Mouse (Mus musculus): Measurements from ENCODE around the gene Brinp1.
A peak's percentile ranks its signal among the peaks of the same experiment; 100 is the strongest.

The Brinp1 gene

DNA sequence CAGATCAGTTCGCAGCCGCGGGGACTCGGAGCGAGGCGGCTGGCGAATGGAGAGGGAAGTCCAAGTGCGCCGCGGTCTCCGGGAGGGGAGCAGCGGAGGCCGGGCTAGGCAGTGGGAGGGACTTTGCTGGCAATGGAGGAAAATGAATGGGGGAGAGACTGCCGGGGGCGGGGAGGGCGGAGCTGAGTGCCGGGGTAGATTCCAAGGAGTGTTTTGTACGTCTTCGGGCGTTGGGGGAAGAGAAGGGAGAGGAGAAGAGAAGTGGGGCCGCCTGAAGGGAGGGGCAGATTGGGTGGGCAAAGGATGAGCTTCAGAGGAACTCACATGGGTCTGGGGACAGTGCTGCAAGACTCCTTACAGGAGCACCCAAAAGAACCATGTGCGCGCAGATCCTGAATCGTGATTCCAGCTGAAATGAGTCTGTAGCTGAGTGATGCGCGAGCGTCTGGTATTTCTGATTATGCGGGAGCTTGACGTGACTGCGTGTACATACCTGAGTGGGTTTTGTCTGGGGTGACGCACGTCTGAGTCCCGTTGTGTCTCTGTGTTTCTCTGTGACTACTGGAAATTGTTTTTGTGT, at the start of gene Brinp1:
Brinp1 (minus strand) TSS at position 76 of the 580 bp plus-strand sequence.
- peak; percentile 34 to 67 for DNase-seq (ENCODE audit: inconsistent age in 2 of 2, low spot score in 1 of 2)

DNA sequence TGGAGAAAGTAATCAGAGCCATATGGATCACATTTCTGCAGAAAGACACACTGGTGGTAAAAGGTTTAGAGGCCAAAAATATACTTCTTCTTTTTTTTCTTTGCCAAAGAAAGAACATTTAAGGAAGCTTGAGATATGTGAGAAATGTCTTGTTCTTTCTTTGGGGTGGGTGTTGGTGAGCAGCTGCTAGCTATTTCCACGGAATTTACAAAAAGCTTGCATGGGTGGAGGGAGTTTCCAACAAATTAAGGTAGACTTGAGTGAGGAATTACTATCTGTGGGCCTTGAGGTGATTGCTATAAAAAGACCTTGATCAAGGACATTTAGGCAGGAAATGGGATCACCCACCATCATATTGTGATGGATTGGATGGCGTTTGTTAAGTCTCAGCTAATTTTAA, 3.1 kb upstream of the Brinp1 start:
- DNase-seq (ENCODE audit: inconsistent age in 2 of 2, low spot score in 1 of 2): no peak

DNA sequence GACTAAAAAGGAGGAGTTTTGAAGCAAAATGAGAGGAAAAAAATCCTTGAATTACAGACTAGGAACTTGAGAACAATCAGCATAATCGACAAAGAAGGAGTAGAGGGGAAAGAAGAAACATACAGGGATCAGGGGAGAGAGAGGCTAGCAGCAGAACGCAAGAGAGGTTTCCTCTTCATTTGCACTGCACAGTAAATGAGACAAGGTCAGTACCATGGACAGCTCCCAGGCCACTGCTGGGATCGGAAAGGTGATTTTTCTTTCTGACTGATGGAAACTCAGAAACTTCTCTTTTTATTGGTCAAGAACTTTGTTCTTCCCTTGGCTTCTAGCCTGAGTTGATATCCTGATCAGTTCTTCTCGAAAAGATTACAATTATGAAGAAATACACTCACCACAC, 1.4 kb upstream of the Brinp1 start:
- peak; percentile 28 to 82 for DNase-seq (ENCODE audit: inconsistent age in 2 of 2, low spot score in 1 of 2)

DNA sequence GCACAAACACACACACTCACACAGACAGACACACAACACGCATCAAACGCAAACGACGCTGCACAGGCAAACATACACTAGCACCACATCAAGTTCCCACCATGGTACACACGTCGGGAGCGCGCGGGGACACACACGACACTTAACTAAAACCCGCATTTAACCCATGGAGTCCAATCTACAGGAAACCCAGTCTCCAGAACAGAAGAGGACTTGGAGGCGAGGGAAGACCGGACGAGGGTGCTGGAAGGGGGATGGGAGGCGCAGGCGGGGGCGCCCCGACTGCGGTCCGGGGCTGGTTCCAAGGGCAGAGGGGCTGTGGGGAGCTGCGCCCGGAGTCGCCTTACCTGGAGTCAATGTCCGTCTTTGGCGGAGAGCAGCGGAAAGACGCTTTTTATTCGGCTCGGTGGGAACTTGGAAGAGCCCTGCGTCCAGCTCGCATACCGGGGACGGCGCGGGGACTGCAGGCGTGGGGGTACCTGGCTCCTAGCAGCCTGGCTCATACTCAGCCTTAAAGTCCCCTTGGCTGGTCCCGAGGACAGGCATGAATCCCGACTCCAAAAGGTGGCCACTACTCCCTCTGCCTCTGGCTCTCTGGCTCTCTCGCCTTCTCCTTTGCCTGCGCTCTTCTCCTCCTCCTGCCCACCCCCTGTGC, 403 bp downstream of the Brinp1 start:
- no peak for DNase-seq (ENCODE audit: inconsistent age in 2 of 2, low spot score in 1 of 2)

DNA sequence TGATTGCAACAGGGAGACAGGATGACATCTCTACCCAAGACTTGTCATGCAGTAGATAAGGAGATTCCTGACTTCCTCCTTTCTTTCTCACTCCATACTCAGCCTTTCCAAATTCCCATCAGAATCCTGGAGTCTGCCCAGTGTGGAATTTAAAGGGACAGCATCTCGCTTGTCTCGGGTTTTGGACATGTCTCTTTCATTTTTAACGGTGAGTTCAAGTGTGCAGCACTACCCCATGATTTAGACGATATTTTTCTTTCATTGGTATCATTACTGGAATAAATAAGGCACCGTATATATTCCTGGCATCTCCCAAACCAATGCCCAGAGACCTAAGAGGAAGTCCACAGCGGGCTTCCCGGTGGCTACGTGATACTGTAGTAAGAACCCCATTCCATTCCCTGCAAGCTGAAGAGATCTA, 1.1 kb downstream of the Brinp1 start:
- peak in 1 of 2 experiments; percentile 18 for DNase-seq (ENCODE audit: inconsistent age in 2 of 2, low spot score in 1 of 2)

DNA sequence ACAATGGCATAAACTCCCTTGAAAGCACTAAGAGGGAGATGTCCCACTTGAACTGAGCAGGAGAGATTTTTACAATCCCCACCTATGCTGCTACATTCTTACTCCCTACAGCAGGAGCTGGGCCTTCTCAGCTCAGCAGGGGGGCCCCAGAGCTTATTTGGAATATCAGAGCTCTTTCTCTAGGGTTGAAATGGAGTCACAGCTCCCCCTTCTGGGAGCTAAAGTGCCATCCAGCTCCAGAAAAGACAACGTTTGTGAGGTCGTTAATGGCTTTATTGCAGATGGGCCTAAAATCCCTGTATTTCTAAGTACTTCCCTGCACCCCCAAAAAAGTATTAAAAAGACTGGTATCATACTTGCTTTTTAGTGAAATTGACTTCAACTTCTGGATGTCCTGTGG, 3.6 kb downstream of the Brinp1 start:
- peak in 1 of 2 experiments; percentile 42 for DNase-seq (ENCODE audit: inconsistent age in 2 of 2, low spot score in 1 of 2)

DNA sequence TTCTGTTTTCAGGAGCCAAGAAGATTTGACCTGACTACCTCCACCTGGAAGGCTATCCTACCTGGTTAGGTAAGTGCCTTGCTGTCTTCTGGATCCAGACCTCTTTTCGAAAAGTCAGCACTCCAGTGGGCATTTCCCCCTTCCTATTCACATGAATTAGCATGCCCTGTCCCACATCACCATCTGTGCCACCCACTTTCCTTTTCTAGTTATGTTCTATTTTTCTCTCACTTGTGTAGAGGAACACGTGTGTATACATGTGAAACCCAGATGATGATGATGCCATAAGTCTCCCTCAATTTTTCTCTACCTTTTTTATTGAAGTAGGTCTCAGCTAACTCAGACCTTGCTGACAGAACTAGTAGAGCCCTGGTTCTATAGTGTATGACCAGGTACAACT, 11.3 kb downstream of the Brinp1 start:
- no peak for DNase-seq (ENCODE audit: inconsistent age in 2 of 2, low spot score in 1 of 2)

DNA sequence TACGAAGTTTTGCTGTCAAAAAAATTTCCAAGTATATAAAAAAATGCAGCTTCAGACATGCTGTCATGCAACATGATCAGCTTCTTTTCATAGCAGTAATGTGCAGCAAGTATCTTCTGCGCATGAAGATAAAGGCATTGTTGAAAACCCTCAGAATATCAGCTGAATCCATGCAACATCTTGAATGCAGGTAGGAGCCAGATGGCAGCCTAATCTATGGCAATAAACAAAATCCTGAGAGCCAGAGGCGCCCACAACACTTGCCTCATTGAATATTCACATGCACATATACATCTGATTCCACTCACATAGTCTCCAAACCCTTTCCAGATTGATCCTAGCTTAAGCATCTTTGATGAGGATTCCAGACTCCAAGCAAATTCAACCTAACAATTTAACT, 24.2 kb downstream of the Brinp1 start:
- DNase-seq (ENCODE audit: inconsistent age in 2 of 2, low spot score in 1 of 2): no peak

DNA sequence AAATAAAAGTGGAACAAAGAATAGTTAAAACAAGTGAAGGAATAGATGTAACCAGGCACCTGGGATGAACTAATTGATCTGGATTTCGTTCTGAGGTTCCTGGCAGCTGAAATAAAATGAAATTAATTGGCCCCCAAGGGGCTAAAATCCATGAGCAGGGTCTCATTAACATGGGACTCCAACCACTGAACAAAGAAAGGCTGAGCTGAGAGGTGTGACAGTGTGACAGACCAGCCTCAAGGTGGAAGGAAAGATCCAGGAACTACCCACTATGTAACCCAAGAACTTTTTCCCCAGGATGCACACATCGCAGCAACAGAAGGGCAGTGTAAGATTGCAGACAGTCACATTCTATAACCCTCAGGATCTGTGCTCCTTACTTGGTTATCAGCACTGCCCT, 28.1 kb downstream of the Brinp1 start:
- DNase-seq (ENCODE audit: inconsistent age in 2 of 2, low spot score in 1 of 2): no peak

DNA sequence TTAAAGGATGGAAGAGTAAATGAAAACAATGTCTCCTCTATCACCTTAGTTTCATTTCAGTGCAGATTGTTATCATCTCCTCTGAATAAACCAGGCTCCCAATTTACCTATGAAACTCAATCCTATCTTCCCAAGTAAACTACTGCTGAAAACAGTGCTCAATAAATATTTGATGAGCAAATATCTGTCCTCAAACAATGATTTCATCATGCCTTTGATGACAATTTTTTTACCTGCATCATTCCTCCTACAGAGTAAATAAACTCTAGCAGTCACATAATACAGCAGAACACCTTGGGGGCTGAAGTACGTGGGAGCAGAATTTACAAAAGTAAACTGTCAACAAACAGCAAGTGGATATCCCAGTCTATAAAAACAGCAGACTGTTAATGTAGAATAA, 31.3 kb downstream of the Brinp1 start:
- no peak for DNase-seq (ENCODE audit: inconsistent age in 2 of 2, low spot score in 1 of 2)

DNA sequence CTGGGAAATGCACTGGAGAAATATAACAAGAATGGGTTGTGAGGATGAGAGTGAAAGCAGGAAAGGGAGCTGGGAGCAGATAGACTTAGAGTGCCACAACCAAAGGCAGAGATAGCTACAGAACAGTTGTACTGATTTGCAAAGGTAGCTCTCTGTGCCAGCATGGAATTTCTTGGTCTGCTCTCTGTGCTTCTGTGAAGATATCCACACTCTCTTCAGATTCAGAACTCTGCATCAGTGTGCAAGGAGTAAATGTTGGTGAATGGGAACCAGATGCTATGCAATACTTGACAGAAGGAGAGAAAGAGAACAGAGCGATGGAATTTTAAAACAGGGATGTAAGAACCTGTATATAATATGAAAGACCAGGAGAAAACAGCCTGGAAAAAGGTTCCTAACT, 31.7 kb downstream of the Brinp1 start:
- DNase-seq (ENCODE audit: inconsistent age in 2 of 2, low spot score in 1 of 2): no peak

DNA sequence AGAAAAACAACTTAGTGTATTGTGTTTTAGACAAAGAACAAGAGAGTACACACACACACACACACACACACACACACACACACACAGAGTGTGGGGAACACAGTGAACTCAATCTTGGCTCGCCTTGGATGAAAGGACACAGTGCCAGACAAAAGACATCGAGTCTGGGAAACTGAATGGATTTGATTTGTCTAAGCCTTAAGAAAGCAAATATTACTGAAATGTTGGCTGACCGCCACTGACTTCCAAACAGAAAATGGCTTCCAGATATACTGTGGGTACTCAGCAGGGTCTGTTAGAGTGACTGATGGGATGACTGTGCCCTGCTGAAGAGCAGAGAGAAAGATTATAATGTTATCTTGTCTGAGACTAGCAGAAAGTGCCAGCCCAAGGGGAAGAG, 34.1 kb downstream of the Brinp1 start:
- no peak for DNase-seq (ENCODE audit: inconsistent age in 2 of 2, low spot score in 1 of 2)

DNA sequence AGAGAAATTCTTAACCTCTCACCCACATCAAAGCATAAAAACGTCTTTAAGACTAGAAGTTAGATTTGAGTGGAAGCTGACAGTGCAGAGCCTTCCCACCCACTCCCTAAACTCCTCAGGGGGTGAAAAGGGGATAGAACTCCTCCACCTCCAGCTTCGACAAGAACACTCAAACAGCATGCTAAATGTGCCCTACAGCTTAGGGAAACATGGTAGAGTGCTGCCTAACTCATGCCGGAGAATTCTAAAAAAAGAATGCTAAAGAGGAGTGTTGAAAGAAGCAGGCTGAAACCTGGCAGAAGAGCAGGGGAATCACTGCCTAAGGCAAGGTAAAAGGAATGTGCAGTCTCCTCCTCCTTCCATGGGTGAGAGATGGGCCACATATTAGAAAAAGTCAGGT, 43.3 kb downstream of the Brinp1 start:
- DNase-seq (ENCODE audit: inconsistent age in 2 of 2, low spot score in 1 of 2): no peak

DNA sequence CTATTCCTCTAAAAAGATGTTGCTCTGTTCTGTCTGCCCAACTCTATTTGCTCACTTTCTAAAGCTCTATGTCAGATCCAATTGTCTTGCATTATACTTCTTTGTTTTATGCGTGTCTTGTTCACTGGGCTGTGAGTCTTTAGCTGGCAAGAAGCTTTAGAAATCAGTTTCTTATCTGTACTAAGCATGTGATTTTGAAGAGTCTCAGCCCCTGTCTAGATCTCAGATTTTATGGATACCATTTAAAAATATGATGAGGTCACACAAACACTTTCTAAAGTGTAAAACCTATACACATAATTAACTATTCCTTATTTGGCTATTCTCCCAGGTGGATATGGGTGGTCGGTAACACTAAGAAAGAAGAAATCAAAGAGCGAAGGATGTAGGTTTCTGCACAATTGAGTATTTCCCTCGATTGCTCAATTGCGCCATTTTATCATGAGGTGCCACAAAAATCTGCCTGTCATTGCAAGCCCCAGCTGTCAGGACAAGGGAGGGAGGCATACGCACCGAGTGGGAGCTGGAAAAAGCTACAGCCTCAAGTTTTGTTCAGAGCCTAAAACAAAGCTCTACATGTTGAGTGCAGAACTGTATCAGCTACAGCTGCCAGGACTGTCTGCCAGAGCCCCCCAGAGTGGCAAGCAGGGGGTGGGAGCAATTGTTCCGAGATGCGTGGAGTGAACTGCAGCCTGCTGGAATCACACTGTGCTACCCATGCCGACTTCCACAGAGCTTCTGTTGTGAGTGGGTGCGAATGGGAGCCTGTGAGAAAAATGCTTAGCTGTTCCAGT, 47.6 kb downstream of the Brinp1 start:
- no peak for DNase-seq (ENCODE audit: inconsistent age in 2 of 2, low spot score in 1 of 2)

DNA sequence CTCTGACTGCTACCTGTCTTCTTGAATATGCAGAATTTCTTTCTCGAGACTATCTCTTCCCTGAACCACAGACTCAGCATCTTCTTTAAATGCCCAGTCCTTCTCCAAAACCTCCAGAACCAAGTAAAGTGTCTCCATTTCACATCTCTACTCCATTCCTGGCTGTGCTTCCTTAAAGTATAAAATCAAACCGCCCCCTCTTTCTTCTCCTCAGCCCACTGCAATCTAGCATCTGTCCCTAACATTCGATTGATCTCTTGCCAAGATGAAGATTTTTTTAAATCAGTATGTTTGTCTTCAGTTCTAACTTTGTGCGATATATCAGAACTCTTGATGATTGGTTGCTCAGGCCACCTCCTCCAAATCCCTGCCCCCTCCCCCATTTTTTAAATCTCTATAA, 63.7 kb downstream of the Brinp1 start:
- no peak for DNase-seq (ENCODE audit: inconsistent age in 2 of 2, low spot score in 1 of 2)

DNA sequence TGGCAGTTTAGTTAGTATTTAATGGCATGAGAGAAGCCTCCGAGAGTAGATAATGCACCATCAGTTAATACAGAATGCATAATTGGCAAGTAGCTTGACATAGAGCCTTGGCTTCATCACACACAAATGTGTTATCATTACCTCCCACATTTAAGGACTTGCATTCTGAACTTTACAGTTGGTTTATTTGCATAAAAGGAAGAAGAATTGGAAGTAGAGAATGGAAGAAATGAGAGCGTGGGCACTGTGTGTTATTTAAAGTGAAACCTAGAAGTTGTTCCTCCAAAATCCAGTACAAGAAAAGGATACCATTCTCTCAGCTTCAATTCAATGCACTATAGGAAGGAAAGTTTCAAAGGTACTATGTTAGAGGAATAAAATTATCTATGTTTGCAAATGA, 67.9 kb downstream of the Brinp1 start:
- no peak for DNase-seq (ENCODE audit: inconsistent age in 2 of 2, low spot score in 1 of 2)

DNA sequence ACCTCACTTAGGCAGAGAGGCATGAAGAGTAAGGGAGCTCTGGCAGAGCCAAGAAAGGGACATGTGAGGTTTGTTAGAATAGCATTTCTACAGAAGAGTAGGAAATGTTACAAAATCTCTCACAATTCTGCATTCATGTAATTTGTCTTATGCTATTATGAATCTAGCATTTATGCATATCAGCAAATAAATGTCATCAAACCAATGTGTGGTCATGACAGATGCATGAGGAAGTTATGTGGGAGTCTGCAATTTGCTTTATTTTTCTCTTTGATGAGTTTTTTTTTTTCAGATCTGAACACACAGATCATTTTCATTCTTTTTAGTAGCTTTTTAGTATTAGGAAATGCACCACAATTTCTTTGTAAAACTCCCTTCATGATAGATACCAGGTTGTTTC, 82.2 kb downstream of the Brinp1 start:
- no peak for DNase-seq (ENCODE audit: inconsistent age in 2 of 2, low spot score in 1 of 2)

DNA sequence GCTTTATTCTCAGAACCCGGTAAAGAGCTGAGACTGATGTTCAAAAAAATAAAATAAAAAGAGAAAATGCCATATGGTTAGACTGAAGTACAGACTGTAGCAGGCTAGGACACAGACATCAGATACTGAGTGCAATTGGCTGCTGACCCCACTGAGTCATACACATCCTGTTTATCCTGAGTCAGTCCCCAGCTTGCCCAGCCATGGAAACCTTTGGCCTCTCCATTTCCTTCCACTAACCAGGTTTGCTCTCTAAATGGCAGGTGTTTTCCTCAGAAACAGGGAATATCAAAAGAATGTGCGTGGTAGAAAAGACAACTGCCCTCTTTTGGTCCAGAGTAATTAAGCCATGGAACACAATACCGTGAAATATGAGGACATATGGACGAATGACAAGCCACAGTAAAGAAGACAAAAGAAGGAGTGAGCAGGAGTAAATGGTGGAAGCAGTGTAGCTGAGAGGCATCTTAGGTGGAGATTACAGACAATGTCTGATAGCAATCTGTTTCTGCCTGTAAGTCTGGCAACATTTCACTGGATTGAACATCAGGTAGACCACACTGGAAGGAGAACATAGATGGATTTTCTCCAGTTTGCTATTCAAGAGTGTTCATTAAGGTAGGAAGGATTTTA, 88.9 kb downstream of the Brinp1 start:
- no peak for DNase-seq (ENCODE audit: inconsistent age in 2 of 2, low spot score in 1 of 2)

DNA sequence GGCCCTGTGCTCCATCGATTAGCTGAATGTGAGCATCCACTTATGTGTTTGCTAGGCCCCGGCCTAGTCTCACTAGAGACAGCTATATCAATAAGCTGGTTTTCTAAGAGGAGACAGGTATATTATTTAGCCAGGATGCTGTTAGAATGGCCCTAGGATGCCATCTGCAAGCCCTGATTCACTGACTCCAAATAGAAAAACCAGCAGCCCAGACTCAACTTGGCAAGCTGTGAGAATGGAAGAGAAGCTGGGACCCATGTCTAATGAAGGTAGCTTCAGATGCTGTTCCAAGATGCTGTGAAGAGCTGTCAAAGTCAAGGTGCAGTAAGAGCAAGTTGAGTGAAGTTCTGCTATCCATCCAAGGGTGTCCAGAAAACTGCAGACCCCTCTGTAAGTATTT, 89.5 kb downstream of the Brinp1 start:
- no peak for DNase-seq (ENCODE audit: inconsistent age in 2 of 2, low spot score in 1 of 2)

DNA sequence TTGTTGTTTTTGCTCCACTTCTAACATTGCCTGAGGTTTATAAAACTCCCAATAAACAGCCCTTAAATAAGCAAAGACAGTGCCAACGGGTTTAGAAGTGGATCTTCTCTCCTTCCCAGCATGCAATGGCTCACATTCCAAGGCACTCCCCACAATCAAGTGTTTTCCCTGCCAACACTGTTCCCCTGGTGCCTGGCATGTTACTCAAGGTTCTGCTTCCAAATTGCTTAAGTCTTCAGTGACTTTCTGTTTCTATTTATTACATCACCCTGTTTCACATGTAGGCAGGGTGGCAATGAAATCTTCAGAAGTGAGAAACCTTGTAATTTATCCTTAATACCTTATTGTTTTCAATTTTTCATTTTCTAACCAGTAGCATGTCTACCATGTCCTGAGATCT, 97.3 kb downstream of the Brinp1 start:
- peak in 1 of 2 experiments; percentile 42 for DNase-seq (ENCODE audit: inconsistent age in 2 of 2, low spot score in 1 of 2)

DNA sequence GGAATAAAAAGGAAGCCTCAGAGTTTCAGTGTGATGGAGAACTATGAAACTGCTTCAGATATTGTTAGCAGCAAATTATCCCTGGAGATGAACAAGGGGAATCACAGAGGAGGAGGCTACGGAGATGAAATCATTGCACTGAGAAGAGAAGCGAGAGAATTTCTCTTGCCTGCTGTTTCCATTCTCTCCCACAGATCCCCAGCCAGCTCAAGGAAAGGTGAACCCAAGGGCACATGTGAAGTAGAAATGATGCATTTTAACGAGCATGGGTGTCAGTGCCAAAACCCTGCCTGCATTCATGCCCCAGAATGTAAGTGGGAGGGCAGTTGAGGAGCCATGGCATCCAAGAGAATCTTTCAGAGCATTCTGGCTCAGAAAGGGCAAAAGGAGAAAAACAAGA, 104.5 kb downstream of the Brinp1 start:
- DNase-seq (ENCODE audit: inconsistent age in 2 of 2, low spot score in 1 of 2): no peak

DNA sequence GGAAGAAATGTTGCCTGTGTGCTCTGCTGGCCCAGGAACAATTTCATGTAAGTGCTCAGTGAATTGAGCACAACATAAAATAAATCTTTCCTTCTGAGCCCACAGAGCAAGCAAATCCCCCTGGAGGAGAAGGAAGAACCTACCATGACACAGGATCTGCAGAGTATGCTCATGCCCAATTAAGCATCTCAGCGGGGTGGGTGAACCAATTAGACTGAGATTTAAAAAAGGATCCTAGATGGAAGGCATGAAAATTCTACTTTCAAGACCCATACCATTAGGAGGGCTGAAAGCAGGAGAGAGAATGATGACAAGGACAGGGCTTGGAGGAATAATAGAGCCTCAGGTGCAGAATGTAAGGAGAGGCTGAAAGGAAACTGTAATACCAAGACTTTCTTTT, 107.2 kb downstream of the Brinp1 start:
- no peak for DNase-seq (ENCODE audit: inconsistent age in 2 of 2, low spot score in 1 of 2)

All from adrenal gland, adult (tissue).